Mouse (Mus musculus): ENCODE measurements around the gene Nemf.
"Not testable (repeated sequence)": the region's sequence is repeated elsewhere in the genome, so short reads cannot be mapped to it uniquely, and the experiment has no call there.

Gene Nemf

DNA sequence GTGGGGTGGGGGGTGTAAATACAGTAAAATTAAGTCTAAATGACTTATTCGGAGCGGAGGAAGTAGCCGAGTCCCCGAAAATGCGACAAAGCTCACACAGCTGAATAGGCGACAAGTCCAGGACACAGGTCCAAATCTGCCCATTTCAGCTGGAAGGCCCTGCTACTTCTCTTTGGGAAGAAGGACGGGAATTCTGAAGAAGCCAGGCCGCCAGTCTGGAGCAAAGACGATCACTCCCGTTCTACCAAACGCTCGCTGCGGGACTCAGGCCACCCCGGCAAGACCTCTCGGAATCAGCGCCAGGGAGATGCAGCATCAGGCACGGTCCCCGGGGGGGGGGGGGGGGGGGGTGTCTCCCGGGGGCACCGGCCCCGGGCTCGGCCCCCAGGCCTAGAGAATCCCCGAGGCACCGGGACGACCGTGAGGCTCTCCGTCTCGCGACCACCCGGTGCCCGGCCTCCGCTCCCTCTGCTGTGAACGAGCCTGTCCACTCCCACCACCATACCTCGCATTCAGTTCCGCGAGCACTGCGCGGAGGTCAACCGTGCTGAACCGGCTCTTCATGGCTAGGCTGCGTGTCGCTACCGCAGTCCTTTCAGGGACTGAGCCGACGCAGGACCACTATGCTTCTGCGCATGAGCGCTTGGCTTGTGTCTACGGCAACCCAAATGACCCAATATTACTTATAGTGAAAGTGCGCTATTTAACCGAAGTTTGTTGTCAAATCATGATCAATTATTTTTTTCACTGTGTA is at the start of gene Nemf:
TSS of gene Nemf (minus strand) at position 620 of the 754 bp plus-strand sequence.
- peak; percentile 77 to 85 for DNase-seq (ENCODE audit: low spot score in 2 of 2)

DNA sequence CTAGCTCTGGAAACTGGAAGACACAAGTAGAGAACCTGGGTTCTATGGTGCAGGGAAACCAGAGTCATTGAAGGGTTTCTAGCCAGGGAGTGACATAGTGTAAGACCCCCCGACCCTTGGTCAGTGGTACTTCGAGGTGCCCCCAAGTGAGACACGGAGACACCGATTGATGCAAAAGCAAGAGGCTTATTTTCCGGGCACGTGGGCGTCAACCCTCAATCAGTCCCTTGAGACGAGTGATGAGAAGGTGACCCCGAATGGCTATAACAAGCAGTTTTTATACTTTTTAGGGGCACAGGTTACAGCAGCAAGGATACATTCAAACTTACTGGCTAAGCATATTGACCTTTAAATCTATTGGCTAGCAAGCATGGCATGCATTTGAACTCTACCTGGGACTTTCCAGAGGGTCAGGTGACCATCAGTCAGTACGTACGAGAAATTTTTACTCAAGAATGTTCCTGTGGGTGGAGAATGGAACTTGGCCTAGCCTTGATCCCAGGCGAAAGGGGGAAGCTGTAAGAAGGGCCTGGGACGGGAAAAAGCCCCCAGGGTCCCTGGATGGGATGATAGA is 45.7 kb upstream of the Nemf start:
- no peak for DNase-seq (ENCODE audit: low spot score in 2 of 2)

DNA sequence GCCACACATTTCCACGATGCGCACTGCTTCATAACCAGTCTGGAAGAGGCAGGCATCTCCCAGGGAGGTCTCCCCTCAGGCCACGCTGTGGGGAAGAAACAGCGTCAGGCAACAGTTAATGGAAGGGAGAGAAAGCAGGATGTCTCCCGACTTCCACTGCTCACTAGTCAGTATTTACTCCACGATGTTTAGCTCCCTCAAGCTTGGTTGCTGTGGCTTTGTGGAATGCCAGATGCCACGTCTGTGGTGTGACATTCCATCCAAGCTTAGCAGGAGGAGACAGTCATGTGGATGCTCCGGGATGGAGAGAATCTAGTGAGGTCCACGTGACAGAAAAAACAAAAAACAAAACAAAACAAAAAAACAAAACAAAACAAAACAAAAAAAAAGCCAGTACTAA is 45.1 kb upstream of the Nemf start:
- DNase-seq (ENCODE audit: low spot score in 2 of 2), result no peak

DNA sequence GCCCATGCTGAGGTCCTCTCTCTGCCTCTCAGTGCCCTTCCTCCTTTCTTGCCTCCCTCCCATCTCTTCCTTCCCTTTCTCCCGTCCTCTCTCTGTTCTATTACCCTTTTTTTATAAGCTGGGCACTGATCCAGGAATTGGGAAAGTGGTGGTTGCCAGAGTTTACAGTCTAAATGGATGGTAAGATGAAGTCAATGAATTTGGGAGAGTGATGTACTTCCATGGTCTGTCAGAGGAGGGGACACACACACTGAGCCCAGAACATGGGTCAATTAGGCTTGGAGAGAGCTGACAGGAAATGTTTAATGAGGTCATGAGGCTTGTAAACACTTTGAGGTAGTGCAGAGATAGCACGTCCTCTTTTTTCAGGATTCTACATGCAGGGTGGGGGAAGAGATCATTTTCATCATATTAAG is 43.9 kb upstream of the Nemf start:
- no peak for DNase-seq (ENCODE audit: low spot score in 2 of 2)

DNA sequence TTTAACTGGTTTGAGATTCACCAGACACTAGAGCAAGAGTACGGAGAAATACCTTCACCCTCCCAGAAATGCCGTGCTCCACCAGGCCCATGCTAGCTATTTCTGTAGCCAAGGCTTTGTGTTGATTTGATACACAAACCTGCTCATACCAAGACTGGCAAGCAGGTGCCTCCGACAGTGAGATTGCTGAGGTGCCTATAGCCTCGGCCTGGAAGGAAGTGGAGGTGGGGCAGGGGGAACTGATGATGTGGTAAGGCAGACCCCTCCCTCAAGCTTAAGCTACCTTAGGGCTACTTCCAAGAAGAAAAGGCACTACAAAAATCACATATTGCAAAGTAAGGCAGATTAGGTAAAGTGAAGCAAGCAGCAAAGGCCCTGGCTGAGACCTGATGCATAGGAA is 43.4 kb upstream of the Nemf start:
- no peak for DNase-seq (ENCODE audit: low spot score in 2 of 2)

DNA sequence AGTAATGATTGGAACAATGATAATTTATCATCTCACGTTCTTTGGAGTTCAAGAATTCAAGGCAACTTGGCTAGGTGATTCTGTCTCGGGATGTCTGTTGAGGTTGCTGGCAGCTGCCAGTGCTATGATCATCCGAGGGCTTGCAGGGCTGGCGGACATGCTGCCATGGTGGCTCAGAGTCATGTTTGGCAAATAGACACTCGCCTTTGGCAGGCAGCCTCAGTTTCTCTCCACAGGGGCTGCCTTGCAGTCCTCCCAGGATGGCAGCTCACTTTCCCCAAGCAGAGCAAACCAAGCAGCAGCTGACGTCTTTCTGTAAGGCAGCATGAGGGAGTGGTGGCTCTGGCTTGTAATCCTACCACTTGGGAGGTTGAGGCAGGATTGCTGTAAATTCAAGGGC is 37.5 kb upstream of the Nemf start:
- no peak for DNase-seq (ENCODE audit: low spot score in 2 of 2)

DNA sequence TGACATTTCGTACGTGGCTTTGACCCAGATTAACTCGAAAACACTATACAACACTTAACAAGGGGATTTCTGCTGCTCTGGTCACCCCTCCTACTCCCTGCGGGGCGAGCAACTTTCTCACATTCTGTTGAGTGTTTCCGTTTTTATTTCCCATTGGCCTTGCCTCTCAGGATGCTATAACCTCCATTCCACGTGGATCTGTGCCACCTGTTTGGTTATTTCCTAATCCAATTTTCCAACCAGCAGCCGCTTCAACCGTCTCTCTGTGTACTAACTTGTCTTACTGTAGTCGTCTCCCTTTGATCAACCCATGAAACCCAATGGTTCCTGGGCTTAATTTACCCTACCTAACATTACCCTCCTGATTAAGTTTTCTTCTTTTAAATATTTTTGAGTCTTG is 36.1 kb upstream of the Nemf start:
- no peak for DNase-seq (ENCODE audit: low spot score in 2 of 2)

DNA sequence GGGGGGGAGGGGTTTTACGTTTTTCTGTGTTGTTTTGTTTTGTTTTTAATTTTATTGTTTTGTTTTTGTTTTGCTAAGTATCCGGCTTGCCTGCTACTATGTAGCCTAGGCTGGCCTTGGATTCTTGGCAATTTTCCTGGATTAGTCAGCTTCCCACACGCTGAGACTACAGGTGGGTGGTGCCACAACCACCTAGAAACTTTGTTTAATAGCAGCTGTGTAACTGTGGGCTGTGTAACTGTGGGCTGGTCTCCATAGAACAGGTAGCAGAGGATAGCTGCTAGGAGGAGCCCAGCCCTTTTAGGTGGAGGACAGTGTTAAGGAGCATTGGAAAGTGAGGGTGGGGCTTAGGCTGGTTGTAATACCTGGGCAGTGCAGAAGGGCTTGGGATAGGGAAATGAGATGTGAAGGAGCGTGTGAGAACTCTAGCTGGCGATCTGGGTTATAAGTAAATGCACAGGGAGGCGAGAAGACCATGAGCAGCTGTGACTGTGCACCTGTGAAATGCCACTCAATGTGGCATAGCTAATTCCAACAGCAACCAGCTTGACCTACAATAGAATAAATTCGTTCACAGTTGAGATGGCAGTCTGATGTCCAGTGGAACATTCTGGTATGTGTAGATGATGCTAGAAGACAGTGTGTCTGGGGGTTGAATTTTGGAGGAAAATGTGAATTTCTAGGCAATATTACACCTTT is 33.2 kb upstream of the Nemf start:
- no peak for DNase-seq (ENCODE audit: low spot score in 2 of 2)

DNA sequence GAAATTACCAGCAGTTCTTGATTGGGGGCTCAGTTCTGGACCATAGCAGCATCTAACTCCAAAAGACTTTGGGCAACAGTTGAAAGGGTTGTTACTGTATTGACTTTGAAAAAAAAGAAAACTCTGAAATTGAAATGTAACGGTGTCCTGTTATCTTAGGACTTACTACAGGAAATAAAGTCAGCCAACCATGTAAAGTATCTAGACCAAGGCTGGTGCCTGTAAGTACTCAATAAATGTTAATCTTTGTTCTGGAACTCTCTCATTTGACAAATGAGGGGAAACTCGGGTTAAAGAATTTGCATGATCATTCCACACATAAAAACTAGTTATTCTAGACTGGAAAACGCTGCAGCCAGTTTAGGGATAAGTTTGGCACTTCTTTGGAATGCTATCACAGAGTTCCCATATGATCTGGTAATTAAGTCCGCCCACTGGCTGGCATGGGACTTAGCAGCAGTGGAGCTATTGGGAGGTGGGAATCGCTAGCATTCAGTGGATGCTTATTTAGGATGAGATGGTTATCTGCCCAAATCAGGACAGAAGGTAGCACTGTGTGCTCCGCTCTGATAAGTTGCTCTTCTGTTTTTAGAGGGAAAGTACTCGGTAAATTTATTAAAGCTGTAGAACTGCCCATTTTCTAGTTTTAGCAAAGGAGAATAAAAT is 32.4 kb upstream of the Nemf start:
- DNase-seq (ENCODE audit: low spot score in 2 of 2), result no peak

DNA sequence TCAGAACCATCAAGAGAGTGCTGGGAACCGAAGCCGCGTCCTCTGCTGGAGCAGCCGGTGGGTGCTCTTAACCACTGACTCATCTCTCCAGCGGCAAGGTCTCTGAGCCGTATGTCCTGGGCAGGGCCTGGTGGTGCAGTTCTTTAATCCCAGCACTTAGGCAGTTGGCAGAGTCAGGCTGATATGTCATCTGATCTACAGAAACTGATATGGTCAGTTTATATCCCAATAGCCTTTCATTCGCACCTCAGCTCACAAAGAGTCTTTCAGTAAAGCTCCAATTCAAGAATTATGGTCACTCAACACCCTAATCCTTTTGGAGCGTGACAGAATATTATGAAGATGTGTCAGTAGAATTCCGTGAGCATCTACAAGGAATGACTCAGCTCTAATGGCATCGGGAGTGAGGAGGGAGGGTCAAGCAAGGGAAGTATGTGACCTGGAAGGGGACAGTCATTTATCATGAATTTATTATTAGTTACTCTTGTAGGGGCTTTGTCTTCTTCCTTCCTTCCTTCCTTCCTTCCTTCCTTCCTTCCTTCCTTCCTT is 31.4 kb upstream of the Nemf start:
- DNase-seq (ENCODE audit: low spot score in 2 of 2), result no peak

DNA sequence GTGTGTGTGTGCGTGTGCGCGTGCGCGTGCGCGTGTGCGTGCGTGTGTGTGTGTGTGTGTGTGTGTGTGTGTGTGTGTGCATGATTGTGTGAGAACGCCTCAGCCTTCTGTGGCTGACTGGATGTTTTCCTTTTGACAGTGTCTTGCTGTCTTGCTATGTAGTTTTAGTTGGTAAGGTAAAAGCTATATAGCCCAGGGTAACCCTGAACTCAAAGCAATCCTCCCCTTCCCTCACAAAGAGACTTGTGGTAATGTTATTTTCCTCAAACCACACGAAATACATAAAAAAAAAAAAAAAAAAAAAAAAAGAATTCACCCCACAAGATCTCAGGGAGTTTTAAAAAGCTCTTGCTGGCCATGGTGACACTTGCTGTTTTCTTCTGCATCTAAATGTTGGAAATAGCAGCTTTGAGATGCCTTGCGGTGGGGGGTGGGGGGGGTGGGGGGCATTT is 29.3 kb upstream of the Nemf start:
- DNase-seq (ENCODE audit: low spot score in 2 of 2), result not testable (repeated sequence)

DNA sequence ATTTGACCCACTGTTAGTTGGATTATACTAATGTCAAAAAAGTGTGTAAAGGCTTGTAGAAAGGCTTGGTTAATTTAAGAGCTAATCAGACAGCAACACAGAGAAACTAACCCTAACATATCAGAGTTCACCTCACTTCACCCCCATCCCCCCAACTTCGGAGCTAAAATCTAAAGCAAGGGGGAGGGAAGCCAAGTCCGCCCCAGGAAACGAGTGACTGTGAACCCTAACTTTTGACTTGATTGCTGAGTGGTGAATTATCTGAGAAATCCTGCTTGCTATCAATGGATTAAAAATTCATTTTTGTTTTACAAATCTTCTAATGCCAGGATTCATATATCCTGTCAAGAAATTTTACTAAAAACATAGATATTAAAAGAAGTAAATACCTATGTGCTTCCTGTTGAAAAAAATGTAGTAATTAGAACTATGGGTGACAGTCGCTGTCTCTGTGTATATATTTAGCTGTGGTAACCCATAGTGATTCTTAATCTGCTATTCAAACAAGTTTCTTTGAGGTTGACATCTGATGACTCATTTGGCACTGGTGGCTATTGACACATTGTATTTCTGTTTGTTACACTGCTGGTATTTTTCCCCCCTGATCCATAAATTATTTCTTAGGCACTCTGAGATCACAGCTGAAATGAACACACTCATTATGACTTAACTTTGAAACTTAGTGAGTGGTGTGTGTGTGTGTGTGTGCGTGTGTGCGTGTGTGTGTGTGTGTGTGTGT is 28.7 kb upstream of the Nemf start:
- peak; percentile 45 to 70 for DNase-seq (ENCODE audit: low spot score in 2 of 2)

DNA sequence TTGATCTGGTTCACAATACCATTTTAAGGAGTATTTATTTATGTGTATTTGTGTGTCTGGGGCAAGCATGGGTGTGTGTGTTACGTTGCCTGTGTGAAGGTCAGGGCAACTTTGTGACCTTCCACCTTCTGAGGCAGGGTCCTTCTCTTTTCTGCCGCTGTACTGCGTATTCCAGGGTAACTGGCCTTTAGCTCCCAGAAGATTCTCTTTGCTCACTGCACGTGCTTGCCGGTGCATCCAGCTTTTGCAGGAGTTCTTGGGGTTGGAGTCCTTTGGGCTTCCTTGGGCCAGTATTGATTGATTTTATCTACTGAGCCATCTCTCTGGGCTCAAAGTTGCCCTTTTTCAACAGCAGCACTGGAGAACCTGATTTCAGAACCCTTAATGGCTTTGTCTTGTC is 27.6 kb upstream of the Nemf start:
- DNase-seq (ENCODE audit: low spot score in 2 of 2), result no peak

DNA sequence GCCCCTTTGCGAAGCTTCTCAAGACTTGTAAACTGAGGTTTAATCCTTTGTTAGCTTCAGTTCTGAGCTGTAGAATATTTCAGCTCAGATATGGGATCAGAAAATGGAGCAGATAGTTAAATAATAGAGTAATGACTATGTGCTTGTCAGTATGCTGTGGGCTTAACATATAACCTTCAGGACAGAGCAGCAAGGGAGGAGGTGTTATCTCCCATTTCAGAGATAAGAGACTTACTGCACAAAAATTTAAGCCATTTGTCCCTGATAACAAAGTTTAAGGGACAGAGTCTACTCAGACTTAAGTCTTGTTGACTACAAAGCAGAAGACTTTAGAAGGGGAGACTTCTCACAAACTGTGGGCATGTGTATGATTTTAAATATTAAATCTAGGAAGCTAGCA is 25.9 kb upstream of the Nemf start:
- DNase-seq (ENCODE audit: low spot score in 2 of 2), result no peak

DNA sequence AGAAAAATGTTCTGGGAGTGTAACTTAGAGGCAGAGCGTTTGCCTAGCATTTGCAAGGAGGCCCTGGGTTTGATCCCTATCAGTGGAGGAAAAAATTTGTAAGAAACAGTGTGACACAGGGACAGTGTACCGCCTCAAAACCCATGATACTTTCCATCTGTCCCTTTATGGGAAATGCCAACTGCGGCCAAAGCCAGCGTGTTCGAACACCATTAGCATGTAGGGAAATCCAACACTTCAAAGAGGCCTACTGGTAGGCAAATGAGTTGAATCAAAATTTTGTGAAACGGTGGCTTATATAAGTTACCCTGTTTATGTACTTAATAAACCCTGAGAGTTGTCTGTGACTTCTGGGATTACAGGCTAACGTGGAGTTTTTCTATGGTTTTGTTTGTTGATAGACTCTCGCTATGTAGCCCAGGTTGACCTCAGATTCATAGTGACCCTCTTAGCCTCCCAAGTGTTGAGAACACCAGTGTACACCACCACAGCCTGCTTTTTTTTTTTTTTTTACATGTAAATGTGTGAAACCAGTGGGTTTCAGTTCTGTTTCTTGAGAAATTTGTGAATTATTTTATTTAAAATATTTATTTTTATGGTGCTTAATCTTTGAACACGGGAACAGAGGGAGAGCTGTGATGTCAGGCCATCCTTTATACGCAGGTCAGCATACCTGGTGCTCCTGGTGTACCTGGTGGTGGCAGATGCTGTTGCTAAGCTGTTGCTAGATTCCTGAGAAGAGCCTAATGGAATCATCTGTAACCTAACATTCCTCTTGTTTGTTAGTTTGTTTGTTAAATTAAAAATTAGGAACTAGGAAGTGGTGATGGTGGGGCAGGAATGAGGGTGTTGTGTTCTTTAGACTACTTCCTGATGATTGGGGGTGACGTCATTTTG is 21.8 kb upstream of the Nemf start:
- DNase-seq (ENCODE audit: low spot score in 2 of 2), result no peak

DNA sequence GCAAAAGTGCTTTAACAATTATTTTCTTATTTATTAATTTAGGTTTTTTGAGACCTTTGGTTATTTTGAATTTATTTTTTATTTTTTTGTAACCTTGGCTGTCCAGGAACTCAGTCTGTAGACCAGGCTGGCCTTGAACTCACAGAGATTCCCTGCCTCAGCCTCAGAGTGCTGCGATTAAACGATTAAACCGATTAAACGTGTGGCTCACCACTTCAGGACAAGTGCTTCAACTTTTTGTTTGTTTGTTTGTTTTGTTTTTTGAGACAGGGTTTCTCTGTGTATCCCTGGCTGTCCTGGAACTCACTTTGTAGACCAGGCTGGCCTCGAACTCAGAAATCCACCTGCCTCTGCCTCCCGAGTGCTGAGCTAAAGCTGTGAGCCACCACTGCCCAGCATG is 20.7 kb upstream of the Nemf start:
- not testable (repeated sequence) for DNase-seq (ENCODE audit: low spot score in 2 of 2)

DNA sequence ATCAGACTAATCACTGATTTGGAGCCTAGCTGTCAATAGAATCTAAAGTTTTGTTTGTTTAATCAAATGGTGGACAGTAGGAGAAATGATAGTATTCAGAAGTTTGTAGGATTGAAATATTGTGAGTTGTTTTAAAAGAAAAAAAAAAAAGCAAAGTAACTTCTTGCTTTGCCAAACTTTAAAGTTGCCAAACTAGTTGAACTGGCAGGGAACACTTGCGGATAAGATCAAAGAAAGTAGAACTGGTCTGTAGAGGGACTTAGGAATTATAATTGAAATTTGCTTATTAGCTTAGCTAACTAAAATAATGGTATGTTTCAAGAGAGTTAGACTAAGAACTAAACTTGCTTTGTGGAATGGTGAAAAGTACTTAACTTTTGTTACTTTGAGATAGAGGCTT is 20.2 kb upstream of the Nemf start:
- DNase-seq (ENCODE audit: low spot score in 2 of 2), result no peak

DNA sequence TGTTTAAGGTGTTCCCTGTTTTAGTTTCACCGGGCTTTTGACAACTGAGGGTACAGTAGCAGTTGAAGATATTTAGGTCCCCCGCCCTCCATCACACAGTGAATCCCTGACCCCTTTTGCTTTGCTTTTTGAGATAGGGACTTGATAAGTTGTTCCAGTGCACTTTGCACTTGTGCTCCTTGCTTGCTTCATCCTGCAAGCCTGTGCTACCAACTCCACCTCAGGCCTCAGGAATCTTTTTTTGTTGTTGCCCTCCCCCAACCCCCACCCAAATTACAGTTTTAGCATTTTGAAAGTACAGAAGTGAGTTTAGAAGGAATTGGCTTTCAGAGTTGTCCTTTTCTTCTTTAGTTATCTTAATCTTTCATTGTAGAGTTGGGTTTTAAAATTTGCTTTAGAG is 19.2 kb upstream of the Nemf start:
- no peak for DNase-seq (ENCODE audit: low spot score in 2 of 2)

DNA sequence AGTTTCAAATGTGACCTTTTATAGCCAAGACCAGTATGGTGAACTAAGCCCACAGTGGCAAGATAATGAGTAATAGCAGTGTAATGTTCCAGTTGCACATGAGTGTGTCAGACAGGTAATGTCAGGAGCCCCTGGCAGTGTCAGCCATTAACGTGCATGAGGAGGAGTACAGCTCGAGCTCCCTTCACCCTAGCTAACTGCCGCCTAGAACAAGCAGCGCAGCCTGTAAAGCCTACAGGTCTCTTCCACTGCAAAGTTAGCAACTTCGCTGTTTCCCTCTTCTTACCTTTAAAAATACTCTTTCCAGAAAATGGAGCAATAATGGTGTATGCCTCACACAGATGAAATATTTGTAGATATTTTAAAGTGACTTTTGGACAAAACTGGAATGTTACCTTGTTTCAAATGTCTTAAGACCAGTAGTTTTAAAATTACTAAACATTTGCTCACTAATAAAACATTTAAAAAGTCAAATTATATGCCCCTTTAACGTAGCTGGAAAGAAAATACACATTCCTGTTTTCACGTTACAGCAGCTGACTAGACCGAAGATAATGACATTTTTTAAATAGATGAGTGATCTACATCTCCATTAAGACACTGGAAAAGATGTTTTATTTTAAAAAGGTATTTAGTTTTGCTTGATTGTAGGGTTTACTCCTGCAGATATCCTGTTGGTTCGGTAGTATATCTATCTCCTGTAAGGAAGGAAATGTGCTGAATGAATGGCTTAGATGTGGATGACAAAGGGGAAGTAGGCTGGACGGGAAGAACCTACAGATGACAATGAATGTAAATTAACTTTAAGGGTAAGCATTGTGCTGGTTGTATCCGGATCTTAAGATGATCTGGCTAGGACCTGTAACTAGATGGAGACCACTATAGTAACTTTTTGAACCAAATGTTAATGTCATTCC is 17.1 kb upstream of the Nemf start:
- no peak for DNase-seq (ENCODE audit: low spot score in 2 of 2)
